Mouse (Mus musculus) spleen, adult 2 months (tissue): ENCODE data around the gene Olfr150.

Source experiments
- CTCF ChIP-seq: fragments of 200-500 bp; IDR thresholded peaks from 2 replicates; pipeline ENCODE4 v1.5.1; 2011; ENCODE audit warnings: mild to moderate bottlenecking, inconsistent platforms; ENCODE audit not compliant: insufficient read depth, insufficient read length, insufficient replicate concordance; ENCODE audit errors: extremely low read depth
- POLR2A ChIP-seq: fragments of 200-500 bp; IDR thresholded peaks from 2 replicates; pipeline ENCODE4 v1.6.1; 2011; ENCODE audit warnings: low read depth, low read length, inconsistent platforms

- TF ChIP-seq POLR2A (no peak), CTCF (no peak)
Observed at GRCm38 (mm10) chr9:39711053-39711452, 19.7 kb upstream of the Olfr150 start, which contains the start of gene Olfr965.
